Mouse (Mus musculus): ENCODE data around the gene Galnt7. TPM values are rescaled to one million over a fixed set of nuclear protein-coding genes. Genes with fewer than 3 reads are reported as not detected.

The Galnt7 gene
- total RNA-seq, 4 experiments from 2014 or later = 11.1 to 12.9 (median 12.0) TPM

DNA sequence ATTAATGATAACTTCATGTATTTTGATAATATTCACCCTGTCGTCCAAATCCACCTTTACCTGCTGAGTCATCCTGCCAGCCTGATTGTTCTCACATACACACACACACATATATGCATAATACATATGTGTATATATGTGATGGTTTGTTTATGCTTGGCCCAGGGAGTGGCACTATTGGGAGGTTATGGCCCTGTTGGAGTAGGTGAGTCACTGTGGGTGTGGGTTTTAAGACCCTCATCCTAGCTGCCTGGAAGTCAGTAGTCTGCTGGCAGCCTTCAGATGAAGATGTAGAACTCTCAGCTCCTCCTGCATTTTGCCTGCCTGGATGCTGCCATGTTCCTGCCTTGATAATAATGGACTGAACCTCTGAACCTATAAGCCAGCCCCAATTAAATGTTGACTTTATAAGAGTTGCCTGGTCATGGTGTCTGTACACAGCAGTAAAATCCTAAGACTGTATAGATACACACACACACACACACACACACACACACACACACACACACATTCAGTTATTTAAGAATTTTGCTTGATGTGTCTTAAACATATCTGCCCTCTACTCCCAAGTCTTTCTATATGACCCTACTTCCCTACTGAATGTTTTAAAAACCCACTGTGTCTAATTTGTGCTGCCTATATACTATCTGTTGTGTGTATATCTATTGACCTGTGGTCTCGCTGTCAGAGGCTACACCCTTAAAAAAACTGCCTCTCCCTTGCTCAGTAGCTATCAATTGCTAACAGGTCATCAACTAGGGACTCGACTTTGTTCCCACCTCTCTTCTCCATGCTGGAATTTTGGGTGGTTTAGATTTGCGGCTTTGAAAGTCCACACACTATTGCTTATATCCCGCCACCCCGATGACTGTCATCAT is 23.8 kb downstream of the Galnt7 start:
- no peak for DNase-seq (ENCODE audit: low spot score in 2 of 2)

DNA sequence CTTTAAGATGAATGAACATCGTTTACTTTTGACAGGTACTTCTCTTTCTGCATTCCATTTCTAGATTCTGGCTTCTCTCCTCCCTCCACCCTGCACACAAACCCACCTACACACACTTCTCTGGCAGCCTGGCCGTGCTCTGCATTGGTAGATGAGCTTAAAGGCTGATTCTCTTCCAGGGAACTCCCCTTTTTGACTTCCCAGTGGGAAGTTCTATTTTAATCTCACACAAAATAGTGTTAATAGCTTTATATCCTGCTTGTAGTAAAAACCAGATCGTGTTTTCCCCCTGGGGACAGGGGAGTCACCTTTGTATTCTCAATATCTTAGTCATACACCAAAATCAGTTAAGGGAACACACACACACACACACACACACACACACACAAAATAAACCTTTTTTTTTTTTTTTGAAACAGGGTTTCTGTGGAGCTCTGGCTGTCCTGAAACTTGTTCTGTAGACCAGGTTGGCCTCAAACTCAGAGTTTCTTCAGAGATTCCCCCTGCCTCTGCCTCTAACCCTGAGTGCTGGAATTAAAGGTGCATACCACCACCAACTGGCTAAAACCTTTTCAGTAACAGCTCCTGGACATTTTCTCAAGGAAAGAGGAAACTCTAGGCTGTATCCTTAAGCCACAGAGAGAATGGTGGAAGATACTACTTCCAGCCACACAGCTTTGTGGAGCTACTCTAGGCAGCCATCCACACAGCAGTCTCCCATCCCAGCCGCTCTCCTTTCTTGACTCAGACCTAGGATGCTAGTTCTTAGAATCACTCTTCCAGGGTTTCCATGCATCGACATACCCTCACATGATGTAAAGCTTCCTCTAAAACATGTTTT is 24.7 kb downstream of the Galnt7 start:
- DNase-seq (ENCODE audit: low spot score in 2 of 2) = no peak

DNA sequence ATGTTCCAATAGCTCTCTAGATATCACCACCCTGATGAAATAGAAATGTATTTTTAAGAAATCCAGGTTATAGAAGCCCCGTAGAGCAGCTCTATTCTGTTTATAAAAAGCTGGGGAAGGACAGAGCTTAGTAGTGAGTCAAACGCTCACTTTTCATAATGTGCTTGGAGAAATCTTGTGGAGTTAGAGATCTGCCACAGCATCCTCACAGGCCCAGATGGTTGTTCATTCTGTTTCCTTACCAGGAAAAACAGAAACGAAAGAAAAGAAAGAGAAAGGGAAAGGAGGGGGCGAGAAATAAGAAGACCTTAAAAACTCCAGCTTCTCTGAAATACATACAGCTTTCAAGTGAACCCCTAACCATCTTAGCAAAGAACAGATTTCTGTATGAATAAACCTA is 28.9 kb downstream of the Galnt7 start:
- no peak for DNase-seq (ENCODE audit: low spot score in 2 of 2)

DNA sequence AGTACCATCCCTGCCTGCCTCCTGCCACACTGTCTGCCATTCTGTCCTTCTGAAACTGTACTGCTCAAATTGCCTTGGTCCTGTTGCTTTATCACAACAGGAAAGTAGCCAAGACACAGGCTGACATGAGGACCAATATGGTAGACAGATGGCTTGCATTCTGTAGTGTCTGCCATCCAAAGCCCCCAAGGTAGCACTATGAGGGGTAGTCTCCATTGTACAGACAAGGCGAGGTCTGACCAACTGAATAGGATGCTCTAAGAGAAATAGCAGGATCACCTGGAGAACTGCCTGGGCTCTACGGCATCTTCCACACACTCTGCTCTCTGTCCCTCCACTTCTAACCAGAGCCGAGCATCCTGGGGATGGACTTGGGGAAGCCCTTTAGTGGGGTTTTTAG is 29.8 kb downstream of the Galnt7 start:
- no peak for DNase-seq (ENCODE audit: low spot score in 2 of 2)

DNA sequence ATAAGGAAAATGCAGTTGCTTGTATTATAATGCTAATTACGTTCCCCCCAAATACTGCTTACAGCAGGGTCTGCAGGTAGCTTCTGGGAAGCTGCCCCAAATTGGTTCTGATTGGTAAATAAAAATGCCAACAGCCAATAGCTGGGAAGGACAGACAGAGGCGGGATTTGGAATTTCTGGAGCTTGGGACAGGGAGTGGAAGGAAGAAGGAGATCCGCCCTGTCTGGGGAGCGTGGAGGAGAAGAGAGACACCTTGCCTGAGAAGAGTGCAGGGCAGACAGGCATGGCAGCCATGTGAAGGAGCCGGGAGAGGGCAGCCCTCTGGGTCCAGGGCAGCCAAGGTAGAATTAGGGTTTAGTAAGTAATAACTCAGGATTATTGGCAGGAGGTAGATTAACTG is 35.9 kb downstream of the Galnt7 start:
- DNase-seq (ENCODE audit: low spot score in 2 of 2) = no peak

DNA sequence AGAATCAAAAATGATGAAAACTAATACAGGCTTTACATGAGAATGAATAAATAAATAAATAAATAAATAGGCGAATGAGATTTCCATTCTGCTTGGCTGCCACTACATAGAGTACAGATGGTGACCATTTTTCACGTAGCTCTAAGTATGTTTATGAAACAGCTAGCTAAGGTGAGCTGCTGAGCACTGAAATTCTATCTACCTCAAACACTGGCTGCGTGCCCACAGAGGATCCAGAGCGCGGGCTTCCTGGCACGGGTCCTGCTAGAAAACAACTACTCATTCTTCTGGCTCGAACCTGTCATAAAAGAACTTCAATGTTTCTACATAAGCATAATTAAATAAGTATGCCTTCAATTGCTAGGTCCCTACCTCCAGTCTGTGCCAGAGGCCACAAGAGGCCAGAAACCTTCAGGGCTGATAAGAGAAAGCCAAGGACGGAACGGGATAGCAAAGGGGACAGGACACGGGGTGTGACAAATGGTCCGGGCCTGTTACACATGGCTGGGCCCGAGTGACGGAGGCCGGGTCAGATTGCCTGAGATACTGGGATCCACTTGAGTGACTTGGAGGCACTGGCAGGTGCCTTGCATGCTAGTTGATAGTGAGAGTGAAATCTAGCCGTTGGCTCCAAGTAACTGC is 37.7 kb downstream of the Galnt7 start:
- peak in 1 of 2 experiments; percentile 16 for DNase-seq (ENCODE audit: low spot score in 2 of 2)

DNA sequence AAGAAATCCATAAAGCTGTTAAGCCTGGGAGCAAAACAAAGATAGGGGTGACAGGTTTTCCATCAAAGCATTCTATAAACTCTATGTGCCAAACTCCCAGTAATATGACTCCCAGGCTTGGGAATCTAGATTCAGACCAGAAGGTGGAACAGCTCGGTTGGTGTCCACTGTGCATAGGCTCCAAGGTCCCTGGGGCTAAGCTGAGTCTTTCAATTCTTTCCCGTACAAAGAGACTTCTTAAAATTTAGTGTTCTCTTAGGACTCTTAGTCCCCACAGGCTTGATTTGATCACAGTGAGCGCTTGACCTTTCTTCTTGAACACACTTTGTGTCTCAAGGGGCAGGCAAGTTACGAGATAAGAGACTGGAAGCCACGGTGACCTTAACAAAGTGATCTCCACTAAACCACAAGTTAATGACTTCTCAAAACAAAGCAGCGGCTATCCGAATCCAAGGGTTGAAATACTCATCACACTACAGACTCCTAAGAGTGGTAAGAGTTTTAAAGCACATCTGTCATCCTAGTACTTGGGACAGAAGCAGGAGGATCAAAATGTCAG is 41.3 kb downstream of the Galnt7 start:
- DNase-seq (ENCODE audit: low spot score in 2 of 2) = no peak

DNA sequence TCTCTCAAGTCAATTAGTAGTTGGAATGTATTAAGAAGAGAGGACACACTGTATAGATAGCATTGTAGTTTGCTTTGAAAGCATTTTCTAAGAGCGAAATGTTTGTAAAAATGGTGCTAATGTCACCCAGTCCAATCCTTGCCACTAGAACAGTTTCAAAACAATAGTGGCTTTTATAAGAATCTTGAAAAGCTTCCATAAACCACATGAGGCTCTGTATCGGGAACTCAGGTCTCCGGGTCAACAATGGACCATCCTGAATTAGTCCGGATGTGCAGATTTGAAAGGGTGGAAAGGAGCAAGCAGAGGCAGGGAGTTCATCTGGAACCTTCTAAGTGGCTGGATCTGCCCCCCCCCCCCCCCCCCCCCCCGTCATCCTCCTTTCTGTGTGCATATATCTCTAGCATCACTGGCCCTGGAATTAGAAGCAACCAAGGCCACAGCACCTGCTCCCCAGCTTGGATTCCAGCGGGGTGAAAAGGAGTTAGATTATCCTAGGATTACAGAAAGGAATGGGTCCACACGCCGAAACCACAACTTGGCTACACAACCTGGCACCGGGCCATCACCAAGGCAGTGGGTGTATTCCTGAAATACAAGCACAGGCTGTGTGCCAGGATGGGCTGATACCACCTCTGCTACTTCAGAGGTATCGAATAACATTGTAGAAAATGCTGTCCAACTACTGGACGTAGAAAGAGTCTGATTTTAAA is 42.0 kb downstream of the Galnt7 start:
- DNase-seq (ENCODE audit: low spot score in 2 of 2) = peak; percentile 42 to 65

DNA sequence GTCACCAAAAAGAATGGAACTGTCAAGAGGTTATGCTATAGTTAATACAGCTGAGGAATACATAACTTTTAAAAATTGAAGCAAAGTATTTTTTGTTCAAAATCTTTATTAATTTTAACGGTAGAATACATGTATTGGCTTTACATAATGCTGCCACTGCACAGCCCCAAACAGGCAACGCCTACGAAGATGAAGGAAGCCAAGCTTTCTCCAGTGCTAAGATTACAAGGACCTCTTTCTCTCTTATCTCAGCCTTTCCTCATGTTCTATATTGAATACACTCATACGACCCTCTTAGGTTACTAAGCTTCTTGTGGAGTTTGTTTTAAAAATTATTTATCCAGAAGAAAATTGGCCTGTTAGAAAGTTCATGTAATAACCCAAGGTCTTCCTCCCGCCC is 50.3 kb downstream of the Galnt7 start:
- DNase-seq (ENCODE audit: low spot score in 2 of 2) = no peak

DNA sequence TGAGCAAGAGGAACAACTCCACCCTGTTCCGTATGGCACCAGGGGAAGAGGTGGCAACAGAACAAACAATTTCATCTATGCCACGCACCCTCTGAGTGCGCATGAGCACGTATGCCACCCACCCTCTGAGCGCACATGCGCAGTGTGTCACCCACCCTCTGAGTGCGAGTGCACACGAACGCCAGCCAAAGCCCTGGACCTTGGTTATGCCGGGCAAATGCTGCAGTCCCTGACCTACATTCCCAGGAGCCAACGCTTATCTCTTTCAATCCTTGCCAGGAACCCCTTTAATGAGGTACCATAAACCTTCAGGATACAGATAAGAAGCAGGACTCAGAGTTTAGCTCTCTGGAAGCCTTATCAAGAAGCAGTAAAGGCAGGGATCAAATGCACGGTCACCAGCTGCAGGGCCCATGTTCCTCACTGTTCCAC is 50.8 kb downstream of the Galnt7 start:
- no peak for DNase-seq (ENCODE audit: low spot score in 2 of 2)

DNA sequence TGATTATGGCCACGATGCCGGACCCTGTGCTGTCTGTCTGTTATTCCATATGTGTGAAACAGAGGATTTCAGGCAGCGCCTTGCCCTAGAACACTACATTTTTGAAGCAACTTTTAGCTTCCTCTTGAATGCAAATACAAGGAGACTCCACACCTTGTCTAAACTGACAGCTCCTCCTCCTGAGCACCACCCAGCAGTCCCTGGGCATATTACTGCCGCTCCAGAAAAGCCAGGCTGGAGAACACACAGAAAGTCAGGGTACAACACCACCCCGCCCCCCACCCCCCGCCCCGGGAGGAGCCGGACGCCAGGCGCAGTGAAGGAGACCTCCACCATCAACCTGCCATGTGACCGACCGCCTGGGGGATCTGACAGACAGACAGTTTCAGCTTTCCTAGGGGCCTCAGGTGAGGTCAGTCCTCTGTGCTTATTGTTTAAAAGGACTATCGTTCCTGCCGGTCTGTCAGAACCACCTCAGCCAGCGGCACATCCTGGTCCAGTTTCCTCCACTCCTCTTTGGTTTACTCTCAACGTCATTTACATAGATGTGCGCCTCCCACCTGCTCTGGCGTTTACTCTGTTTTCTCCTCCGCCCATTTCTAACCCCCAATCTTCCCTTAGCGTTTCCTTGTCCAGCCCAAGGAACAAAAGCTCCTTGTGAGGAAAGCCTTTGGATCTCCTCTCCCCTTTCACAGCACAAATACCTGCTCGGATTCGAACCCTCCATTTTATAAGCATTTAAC is 52.8 kb downstream of the Galnt7 start:
- DNase-seq (ENCODE audit: low spot score in 2 of 2) = no peak

DNA sequence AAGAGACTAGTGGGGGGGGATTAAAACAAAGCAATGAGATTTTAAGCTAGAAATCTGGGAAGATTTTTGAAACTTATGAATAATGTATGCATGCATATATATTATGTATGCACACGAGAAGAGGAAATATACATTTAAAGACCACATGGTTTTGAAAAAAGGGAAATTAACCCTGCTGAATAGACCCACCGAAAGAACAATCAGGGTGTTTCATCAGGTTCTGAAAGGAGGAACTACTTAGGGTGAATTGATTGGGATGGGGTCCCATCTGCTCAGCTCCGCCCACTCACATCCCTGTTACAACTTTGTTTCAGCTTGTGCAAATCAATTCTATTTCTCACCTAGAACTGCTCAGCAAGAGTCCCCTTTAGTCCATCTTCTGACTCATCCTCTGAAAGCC is 57.0 kb downstream of the Galnt7 start:
- DNase-seq (ENCODE audit: low spot score in 2 of 2) = no peak

DNA sequence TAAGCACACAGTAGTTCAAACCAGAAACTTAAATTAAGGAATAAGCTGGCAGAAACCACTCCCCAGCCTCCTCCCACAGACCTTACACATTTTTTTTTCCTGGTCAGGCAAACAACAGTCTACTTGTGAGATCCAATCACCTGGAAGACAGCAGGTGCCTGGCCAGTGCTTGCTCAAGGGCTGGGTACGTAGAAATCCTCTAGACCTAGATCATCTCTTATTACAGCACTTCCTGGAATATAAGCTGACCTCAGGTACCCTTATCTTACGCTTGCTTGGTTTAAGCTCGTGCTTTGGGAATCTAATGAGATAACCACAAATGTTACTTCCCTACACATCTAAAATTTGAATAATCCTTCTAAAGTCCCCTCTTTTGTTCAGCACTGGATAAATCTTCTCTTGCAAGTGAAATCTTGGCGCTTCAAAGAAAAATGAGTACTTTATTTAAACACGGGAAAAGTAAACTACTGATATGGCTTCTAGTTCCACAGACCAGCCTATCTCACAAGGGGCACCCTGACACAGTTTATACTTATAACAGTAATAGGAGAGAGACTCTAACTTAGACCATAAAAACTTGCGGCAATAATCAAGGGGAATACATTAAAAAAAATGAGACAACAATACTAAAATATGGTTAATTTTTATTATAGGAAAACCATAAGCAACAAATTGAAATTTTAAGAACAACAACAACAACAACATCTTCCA is 58.5 kb downstream of the Galnt7 start:
- DNase-seq (ENCODE audit: low spot score in 2 of 2) = no peak

DNA sequence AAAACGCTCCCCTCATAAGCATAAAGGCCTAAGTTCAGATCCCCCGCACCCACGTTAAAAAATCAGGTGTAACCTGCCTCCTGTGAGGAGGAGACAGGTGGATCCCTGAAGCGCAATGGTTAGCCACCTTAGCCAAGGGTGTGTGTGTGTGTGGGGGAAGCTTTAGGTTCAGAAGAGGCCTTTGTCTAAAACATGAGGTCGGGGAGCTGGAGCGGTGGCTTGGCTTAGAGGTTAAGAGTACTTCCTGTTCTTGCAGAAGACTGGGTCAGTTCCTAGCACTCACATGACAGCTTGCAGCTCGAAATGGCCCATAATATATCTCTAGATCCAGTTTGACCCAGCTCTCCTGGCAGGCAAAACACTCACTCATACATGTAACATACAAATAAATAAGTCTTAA is 60.2 kb downstream of the Galnt7 start:
- no peak for DNase-seq (ENCODE audit: low spot score in 2 of 2)

DNA sequence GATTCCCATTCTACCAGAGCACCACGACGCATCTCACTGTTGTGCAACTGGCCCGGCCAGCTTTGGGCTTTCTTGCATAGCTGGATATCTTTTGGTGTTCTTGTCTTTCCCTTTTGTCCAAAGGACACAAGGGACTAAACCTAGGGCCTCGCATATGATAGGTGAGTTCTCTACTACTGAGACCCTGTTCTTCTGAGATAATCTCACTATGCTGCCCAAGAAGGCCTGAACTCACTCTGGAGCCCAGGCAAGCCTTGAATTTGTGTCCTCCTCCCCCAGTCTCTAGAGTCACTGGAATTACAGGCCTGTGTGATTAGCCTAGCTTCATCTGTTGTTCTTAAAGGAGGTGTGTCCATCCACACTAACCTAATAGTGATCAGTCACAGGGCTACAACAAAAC is 61.2 kb downstream of the Galnt7 start:
- no peak for DNase-seq (ENCODE audit: low spot score in 2 of 2)

DNA sequence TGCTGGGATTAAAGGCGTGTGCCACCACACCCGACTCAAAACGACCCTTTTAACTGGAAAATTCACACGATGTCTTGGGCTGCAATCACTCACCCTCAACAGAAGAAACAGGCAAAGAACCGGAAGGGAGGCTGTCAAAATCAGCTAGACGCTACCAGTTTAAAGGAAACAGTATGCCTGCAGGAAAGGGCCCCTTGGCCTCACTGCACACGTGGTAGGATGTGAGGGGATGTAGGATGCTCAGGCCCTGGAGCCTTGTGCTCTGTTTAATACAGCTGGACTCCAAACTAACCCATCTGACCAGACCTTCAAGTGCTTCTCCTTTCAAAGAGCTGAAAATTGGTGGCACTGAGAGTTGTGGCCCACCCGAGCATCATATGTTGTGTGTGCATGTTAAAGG is 62.8 kb downstream of the Galnt7 start:
- no peak for DNase-seq (ENCODE audit: low spot score in 2 of 2)

DNA sequence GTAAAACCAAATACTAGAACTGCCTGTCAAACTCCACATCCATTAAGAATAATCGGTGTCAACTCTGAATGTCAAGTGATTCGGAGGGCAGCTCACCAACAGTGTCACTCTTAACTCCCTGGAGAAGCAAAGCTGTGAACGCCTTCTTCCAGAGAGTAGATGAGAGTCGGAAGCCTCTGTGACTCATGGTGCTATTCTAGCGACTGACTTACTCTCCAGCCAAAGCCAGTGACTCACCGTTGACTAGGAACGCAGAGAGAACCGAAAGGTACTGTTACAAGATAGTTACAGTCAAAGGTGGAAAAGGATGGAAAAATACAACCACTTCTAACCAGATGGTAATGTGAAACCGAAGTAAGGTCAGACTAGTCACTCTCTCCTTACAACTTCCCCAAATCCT is 63.7 kb downstream of the Galnt7 start:
- DNase-seq (ENCODE audit: low spot score in 2 of 2) = no peak

DNA sequence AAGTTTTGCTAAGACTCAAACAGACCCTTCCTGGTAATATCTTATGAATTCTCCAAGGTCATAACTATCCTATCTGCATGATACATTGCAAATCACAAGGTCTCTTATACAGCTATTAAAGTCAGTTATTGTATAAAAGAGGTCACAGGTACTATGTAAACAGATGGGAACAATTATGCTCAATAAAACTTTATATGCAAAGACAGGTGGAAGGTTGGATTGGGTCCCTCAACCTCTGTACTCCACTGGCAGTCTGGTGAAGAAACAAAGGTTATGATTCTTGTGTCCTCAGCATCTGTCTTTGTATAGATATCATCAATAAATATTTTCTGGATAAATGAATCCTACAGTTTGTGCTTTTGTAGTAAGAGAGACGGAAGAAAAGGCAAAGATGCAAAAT is 64.2 kb downstream of the Galnt7 start:
- DNase-seq (ENCODE audit: low spot score in 2 of 2) = no peak

DNA sequence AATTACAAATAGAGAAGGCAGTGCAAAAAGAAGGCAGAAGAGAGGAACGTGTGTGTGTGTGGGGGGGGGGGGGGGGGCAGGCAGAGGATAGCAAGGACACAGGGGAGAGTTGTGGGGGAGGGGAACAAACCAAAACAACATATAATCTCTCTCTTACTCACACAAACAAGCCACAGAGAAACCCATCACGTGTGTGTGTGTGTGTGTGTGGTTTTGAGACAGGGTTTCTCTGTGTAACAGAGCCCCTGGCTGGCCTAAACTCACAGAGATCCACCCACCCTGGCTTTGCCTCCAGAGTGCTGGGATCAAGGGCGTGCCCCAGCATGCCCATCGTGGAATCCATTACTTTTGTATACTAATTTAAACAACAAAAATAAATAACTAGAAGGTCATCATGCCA is 66.2 kb downstream of the Galnt7 start:
- DNase-seq (ENCODE audit: low spot score in 2 of 2) = no peak

DNA sequence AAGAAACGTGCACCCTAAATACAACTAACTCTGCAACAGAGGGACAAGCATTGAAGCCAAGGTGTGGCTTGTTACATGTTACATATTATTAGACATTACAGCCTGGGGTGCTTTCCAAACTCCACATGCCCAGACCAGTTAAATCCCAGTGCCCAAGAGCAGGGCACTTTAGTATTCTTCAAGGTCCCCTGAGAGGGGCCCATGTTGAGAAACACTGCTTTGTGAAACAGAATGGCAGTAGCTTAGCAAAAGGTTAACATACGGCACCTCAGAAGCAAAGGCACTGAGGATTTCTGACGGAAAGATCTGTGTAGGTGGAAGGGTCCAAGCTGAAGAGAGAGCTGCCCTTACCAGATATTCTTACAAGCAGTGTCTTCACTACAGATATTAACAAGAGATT is 67.0 kb downstream of the Galnt7 start:
- no peak for DNase-seq (ENCODE audit: low spot score in 2 of 2)
